Mouse (Mus musculus): Measurements from ENCODE around the gene Cyp1b1. TPM values are rescaled to one million over a fixed set of nuclear protein-coding genes. Genes with fewer than 3 reads are reported as not detected.

Gene Cyp1b1
- 165 and 177 TPM in 2 replicates for polyA plus RNA-seq (2012; rRNA removed)

GRCm38 (mm10) chr17:79714931-79715637, at the start of gene Cyp1b1:
Cyp1b1 (minus strand) TSS chr17:79715061.

Other genes starting within 250 kb of the Cyp1b1 start
- gene Rmdn2, start 103.2 kb downstream of the Cyp1b1 start, polyA plus RNA-seq (2012; rRNA removed) = 6.1 and 6.2 TPM in 2 replicates
- 7.5 and 12.4 TPM in 2 replicates for gene Atl2, start 181.1 kb upstream of the Cyp1b1 start, polyA plus RNA-seq (2012; rRNA removed)